In the genomic region with DNA sequence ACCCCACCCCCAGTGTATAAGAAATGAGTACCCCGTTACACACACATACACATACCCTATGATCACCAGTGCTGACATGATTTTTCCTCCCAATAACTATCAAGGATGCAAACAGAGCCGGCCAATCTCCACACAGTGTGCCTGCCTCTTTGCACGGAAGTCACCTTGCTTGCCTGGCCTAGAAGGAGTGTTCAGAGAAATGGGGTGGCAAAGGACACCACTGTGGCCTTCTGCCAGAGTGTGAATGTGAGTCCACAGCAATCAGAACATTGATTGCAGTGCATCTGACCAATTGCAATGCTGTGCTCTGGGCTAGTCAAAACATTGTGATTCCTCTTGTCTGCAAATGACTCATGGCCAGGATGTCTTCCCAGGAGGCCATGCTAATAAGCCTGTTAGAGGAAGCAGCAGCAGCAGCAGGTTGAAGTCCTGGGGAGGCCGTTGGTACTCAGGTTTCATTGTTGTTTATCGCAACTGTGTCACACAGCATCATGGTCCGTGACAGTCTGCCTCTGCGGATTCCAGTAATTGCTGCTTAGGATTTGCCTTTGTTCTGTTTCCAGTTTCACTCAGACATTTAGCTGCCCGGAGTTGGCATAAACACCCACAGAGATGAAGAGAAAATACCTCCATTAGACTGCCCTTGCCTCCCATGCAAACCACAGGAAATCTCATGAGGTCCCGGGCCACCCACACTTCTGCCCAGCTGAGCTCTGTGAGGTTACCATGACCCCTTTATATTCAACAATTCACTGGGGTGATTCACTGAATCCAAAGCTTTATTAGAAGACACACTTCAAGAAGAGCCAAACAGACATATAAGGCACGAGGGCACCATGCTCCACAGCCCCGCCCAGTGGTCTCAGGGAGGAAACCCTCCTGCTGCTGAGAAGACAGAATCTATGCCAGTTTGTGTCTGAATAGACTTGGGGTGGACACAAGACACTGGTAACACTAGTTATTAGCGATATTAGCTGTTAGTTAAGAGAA, we compare ENCODE assay signal across 9 mouse cellular contexts. TPM values are rescaled to one million over a fixed set of nuclear protein-coding genes. Genes with fewer than 3 reads are reported as not detected.
DNase-seq lines count a peak whose midpoint lies in the region; ATAC-seq and TF ChIP-seq lines count a peak whose summit lies in the region.
"Had no signal": no experiment of that assay in that cellular context is flagged by ENCODE, and none has a peak within 500 bp of the region (broad histone marks: within the 10 kb centered on the region; RNA-seq: fewer than 3 reads in every experiment).

No protein-coding gene starts in this region.

- no peak; the same call in 1 of the 2 replicates for ATAC-seq in lung, postnatal 0 days
- ATAC-seq in common myeloid progenitor, adult 5-6 weeks (replicated peaks; ENCODE audit: low read depth, poor library complexity, severe bottlenecking) = peak; percentile 77
- ATAC-seq in hindbrain, postnatal 0 days = peak; percentile 56; the same call in 1 of the 2 replicates

- TF ChIP-seq POLR2A in olfactory bulb, adult 2 months (IDR thresholded peaks at IDR 0.05; ENCODE audit: insufficient read depth, low read depth, low read length) = no peak

- no peaks in the 10 kb centered on the region for H3K27me3 ChIP-seq in lung, postnatal 0 days (replicated peaks; ENCODE audit: insufficient read depth, low read length)
- H3K27me3 ChIP-seq in hindbrain, postnatal 0 days (ENCODE audit: insufficient read depth, low read length) = no peaks in the 10 kb centered on the region

- TF ChIP-seq EP300 in lung, postnatal 0 days (IDR thresholded peaks at IDR 0.05) = no peak

- H3K4me2 ChIP-seq in lung, postnatal 0 days (replicated peaks; ENCODE audit: low read depth, low read length) = no peak overlapping the region
- no peak overlapping the region for H3K4me2 ChIP-seq in hindbrain, postnatal 0 days (ENCODE audit: low read depth, low read length)
- H3K4me2 ChIP-seq: liver, embryonic 15.5 days had no signal

- H3K9ac ChIP-seq in lung, postnatal 0 days (replicated peaks; ENCODE audit: low read depth) = no peak overlapping the region
- no peak overlapping the region for H3K9ac ChIP-seq in hindbrain, postnatal 0 days (replicated peaks; ENCODE audit: low read length)
- H3K9ac ChIP-seq: liver, embryonic 15.5 days had no signal

- H3K9me3 ChIP-seq in lung, postnatal 0 days (ENCODE audit: low read length) = no peaks in the 10 kb centered on the region
- H3K9me3 ChIP-seq in hindbrain, postnatal 0 days (ENCODE audit: low read length) = no peaks in the 10 kb centered on the region
- H3K9me3 ChIP-seq: liver, embryonic 15.5 days had no signal

- no peak for DNase-seq in lung, postnatal 0 days (ENCODE audit: low spot score)
- DNase-seq in lung, postnatal 25 days (ENCODE audit: low spot score) = no peak
- peak; percentile 59 for DNase-seq in hindbrain, postnatal 0 days (ENCODE audit: low spot score)
- no peak for DNase-seq in layer of hippocampus, postnatal 10 days (ENCODE audit: low spot score in 2 of 2)
- DNase-seq in layer of hippocampus, postnatal 14 days (ENCODE audit: low spot score in 2 of 2) = no peak
- no peak for DNase-seq in left cerebral cortex, adult 11 months (ENCODE audit: low spot score)

- 57% methylated on average over 12 of the region's 12 CpGs for WGBS in lung, postnatal 0 days
- WGBS in hindbrain, postnatal 0 days = 34% methylated on average over 12 of the region's 12 CpGs
- 26% methylated on average over 12 of the region's 12 CpGs for WGBS in olfactory bulb, adult 2 months

- no peak overlapping the region for H3K4me3 ChIP-seq in lung, postnatal 0 days (ENCODE audit: low read depth, low read length)
- no peak overlapping the region for H3K4me3 ChIP-seq in hindbrain, postnatal 0 days (ENCODE audit: low read length)
- no peak overlapping the region for H3K4me3 ChIP-seq in olfactory bulb, adult 2 months (ENCODE audit: insufficient read depth, low read depth, low read length)
- H3K4me3 ChIP-seq: liver, embryonic 15.5 days had no signal

- H3K4me1 ChIP-seq in lung, postnatal 0 days (ENCODE audit: insufficient read depth, low read depth, low read length) = peaks cover 4% of the 10 kb centered on the region; the same call in 1 of the 2 replicates
- peaks cover 14% of the 10 kb centered on the region for H3K4me1 ChIP-seq in hindbrain, postnatal 0 days (ENCODE audit: insufficient read depth, low read length)
- H3K4me1 ChIP-seq in olfactory bulb, adult 2 months (ENCODE audit: control insufficient read depth, insufficient read depth, low read length) = peaks cover 22% of the 10 kb centered on the region

- H3K36me3 ChIP-seq in lung, postnatal 0 days (ENCODE audit: insufficient read depth, low read length) = no peaks in the 10 kb centered on the region
- H3K36me3 ChIP-seq in hindbrain, postnatal 0 days (ENCODE audit: insufficient read depth, low read length) = no peaks in the 10 kb centered on the region
- H3K36me3 ChIP-seq: liver, embryonic 15.5 days had no signal

- TF ChIP-seq CTCF in lung, postnatal 0 days (IDR thresholded peaks at IDR 0.05) = peak; percentile 37
- peak; percentile 48 for TF ChIP-seq CTCF in hindbrain, postnatal 0 days (IDR thresholded peaks at IDR 0.05; ENCODE audit: low read depth)
- TF ChIP-seq CTCF in olfactory bulb, adult 2 months (IDR thresholded peaks at IDR 0.05; ENCODE audit: insufficient read depth, low read depth, low read length) = no peak

- H3K27ac ChIP-seq in lung, postnatal 0 days (ENCODE audit: low read length) = no peak overlapping the region
- H3K27ac ChIP-seq in hindbrain, postnatal 0 days = peak overlapping the region; percentile 9; the same call in 1 of the 2 replicates
- H3K27ac ChIP-seq in olfactory bulb, adult 2 months (ENCODE audit: insufficient read depth, low read depth, low read length) = peak overlapping the region; percentile 34
- H3K27ac ChIP-seq: liver, embryonic 15.5 days had no signal

RNA-seq across cellular contexts. Expression of a gene that starts 18.8 kb away (rescaled TPM):
- polyA plus RNA-seq in lung, postnatal 0 days (2015; fragmentation: Nextera tagmentation; extraction: Ambion mirVana) = 23.0 and 35.0 TPM in 2 replicates
- total RNA-seq in common myeloid progenitor, adult 5-6 weeks (2017) = 13.8 and 18.0 TPM in 2 replicates
- total RNA-seq in hindbrain, postnatal 0 days (2014; rRNA removed) = 11.0 and 11.6 TPM in 2 replicates
- 10.7 and 11.6 TPM in 2 replicates for polyA plus RNA-seq in hindbrain, postnatal 0 days (2015; fragmentation: Nextera tagmentation; extraction: Ambion mirVana)
- not detected in 2 replicates for polyA plus RNA-seq in olfactory bulb, adult 2 months (2012; ENCODE audit: insufficient read depth, insufficient read length, low replicate concordance, missing spikeins)
- 10 to 100 TPM; 24.6 to 26.1 TPM for total RNA-seq in layer of hippocampus, postnatal 10 days (2021)
- 10 to 100 TPM; 29.0 to 32.0 TPM for total RNA-seq in layer of hippocampus, postnatal 14 days (2021)
